Mouse (Mus musculus): ENCODE data around the gene Idnk. TPM values are rescaled to one million over a fixed set of nuclear protein-coding genes. Genes with fewer than 3 reads are reported as not detected.
"Not testable (repeated sequence)": the region's sequence is repeated elsewhere in the genome, so short reads cannot be mapped to it uniquely, and the experiment has no call there.

Gene Idnk
- polyA plus RNA-seq, 1 experiment from 2014 or later: 43.2 TPM

DNA sequence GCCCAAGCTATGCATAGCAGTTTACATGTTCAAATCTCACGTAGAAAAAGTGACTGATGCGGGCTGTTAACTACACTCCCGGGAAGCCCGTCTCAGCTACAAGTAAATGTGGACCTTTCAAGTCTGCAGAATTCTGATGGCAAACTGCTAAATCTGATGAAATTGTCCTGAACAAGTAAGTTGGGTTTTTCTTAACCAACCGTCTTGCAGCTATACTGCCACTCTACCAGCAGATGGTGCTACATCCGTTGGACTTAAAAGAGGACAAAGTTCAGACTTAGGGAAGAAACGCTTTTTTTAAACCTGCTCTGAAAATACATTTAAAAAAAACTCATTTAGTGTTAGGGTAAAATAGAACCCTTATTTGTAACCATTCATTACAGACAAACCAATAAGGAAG lies 31.3 kb upstream of the Idnk start:
- Histone ChIP-seq H3K9me3 (no peaks in the 10 kb centered on the region), H3K4me1 (peaks cover 33% of the 10 kb centered on the region), H3K4me3 (peak overlapping the region; percentile 96), H3K27ac (replicated peaks) (no peak overlapping the region), H3K36me3 (replicated peaks) (peaks cover 27% of the 10 kb centered on the region), H3K27me3 (replicated peaks; ENCODE audit: low read depth, poor library complexity, severe bottlenecking) (no peaks in the 10 kb centered on the region)
- DNase-seq (ENCODE audit: low spot score): peak; percentile 48
- WGBS: 41% methylated on average over 7 of the region's 7 CpGs

DNA sequence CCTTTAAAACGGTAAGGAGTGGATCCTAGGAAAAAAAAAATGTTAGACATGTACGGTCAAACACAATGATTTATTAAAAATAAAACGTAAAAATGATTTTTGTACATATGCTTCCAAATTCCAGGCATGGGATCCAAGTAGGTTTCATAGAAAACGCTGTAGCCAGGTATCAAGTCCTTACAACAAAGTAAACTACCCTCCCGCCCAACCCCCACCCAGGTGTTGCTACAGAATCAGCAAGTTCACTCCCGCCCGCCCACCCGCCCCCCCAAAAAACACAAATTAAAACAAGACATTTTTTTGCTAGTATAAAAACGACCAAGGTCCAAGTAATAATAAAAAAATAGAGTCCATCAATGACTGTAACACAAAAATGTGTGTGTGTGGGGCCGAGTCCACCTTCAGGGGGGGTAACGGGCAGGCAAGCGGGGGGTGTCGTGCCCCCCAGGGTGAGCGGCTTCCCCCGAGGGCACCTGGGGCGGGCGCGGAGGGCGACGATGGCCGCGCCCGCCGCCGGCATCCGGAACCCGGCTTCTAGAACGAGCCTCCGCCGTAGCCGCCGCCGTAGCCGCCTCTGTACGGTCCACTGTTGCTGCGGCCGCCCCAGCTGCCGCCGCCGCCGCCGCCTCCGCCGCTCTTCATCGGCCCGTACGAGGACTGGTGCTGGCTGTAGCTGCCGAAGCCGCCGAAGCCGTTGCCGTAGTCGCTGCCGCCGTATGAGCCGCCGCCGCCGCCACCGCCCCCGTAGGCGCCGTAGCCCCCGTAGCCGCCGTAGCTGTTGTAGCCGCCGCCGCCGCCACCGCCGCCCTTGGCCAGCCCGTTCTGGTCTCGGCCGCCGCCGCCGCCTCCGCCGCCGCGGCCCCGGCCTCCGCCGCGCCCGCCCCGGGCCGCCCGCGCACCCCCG lies 30.3 kb upstream of the Idnk start:
- Histone ChIP-seq H3K9me3 (no peaks in the 10 kb centered on the region), H3K27ac (replicated peaks) (peak overlapping the region; percentile 100), H3K36me3 (replicated peaks) (peaks cover 27% of the 10 kb centered on the region), H3K4me3 (peak overlapping the region; percentile 96), H3K4me1 (peaks cover 33% of the 10 kb centered on the region), H3K27me3 (replicated peaks; ENCODE audit: low read depth, poor library complexity, severe bottlenecking) (no peaks in the 10 kb centered on the region)
- peak; percentile 51 for DNase-seq (ENCODE audit: low spot score)
- WGBS: under 1% methylated on average over 91 of the region's 92 CpGs

DNA sequence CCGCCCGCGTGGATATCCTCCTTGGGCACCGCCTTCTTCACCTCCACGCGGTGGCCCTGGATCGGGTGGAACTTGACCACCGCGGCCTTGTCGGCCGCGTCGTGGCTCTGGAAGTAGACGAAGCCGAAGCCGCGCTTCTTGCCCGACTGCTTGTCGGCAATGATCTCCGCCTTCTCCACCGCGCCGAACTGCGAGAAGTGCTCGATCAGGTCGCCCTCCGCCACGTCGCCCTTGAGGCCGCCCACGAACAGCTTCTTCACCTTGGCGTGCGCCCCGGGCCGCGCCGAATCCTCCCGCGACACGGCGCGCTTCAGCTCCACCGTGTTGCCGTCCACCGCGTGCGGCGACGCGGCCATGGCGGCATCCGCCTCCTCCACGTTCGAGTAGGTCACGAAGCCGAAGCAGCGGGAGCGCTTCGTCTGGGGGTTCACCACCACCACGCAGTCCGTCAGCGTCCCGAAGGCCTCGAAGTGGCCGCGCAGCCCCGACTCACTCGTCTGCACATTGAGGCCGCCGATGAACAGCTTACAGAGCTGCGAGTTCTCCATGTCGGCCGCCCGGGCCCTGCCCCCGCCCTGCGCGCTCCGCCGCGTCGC lies 29.6 kb upstream of the Idnk start:
- peaks cover 33% of the 10 kb centered on the region for H3K4me1 ChIP-seq
- no peak for DNase-seq (ENCODE audit: low spot score)
- under 1% methylated on average over 81 of the region's 81 CpGs for WGBS
- peaks cover 27% of the 10 kb centered on the region for H3K36me3 ChIP-seq (replicated peaks)
- peak overlapping the region; percentile 96 for H3K4me3 ChIP-seq
- H3K27ac ChIP-seq (replicated peaks): peak overlapping the region; percentile 100
- H3K27me3 ChIP-seq (replicated peaks; ENCODE audit: low read depth, poor library complexity, severe bottlenecking): no peaks in the 10 kb centered on the region
- H3K9me3 ChIP-seq: no peaks in the 10 kb centered on the region

DNA sequence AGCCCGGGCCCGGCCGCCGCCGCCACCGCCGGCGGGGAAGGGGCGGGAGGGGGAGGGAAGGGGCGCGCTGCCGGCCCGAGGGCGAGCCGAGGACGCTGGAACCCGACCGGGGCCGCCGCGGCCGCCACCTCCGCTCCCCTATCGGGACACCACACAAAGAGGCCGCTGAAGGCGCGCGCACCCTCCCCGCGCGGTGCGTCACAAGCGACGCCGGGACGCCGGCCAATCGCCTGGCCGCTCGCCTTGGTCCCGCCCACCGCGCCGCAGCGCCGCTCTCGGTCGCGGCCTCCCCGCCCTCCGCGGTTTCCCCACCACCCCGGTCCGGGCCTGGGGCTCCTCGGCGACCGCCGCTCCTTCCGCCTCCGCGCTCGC lies 29.1 kb upstream of the Idnk start, which contains the start of gene Hnrnpa0:
Hnrnpa0 (minus strand) TSS at position 161 of the 372 bp plus-strand sequence.
- Histone ChIP-seq H3K4me1 (peaks cover 33% of the 10 kb centered on the region), H3K4me3 (peak within 1 kb of the TSS; percentile 96), H3K9me3 (no peaks in the 10 kb centered on the region), H3K27ac (replicated peaks) (peak within 1 kb of the TSS; percentile 100), H3K27me3 (replicated peaks; ENCODE audit: low read depth, poor library complexity, severe bottlenecking) (no peaks in the 10 kb centered on the region), H3K36me3 (replicated peaks) (peaks cover 27% of the 10 kb centered on the region)
- under 1% methylated on average over 62 of the region's 62 CpGs for WGBS
- peak; percentile 96 for DNase-seq (ENCODE audit: low spot score)

DNA sequence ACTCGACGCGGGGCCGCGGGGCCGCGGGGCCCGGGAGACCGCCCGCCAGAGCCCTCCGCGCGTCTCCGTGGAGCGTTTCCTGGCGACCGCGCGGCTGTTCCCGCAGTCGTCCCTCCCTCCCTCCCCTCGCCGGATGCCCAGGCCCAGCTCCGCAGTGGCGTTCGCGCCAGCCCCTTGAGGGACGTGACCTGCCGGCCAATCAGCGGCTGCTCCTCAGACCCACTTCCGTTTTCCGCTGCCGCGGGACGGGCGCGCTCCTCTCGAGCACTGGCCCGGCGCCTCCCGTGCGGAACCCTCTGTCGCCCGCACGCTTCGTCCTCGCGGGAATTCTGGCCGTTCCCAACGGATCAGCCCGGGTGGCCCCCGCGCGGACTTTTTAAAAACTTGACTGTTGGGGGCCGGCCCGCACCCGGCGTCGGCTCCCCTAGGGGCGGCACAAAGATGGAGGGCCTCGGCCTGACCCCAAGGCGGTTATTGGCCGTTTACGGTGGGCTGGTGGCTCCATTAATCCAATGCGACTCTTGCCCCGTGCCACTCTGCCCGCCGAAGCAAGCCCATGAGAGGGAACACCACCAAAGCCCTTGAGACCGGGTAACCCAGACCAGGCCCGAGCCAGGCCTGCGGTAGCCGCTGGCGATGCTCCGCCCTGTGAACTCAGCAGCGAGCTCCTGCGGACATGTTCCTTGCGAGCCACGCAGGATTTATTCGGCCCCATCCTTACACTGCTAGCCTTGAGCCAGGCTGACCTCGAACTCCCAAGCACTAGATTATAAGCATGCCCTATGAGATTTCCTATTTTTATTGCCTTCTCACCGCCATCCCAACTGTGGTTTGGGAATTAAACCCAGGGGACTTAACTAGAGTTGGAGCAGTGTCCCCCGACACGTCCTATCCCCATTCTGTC lies 28.4 kb upstream of the Idnk start:
- Histone ChIP-seq H3K9me3 (no peaks in the 10 kb centered on the region), H3K27ac (replicated peaks) (peak overlapping the region; percentile 100), H3K4me1 (peaks cover 31% of the 10 kb centered on the region), H3K27me3 (replicated peaks; ENCODE audit: low read depth, poor library complexity, severe bottlenecking) (no peaks in the 10 kb centered on the region), H3K36me3 (replicated peaks) (peaks cover 27% of the 10 kb centered on the region), H3K4me3 (peak overlapping the region; percentile 96)
- peak; percentile 96 for DNase-seq (ENCODE audit: low spot score)
- WGBS: under 1% methylated on average over 83 of the region's 83 CpGs

DNA sequence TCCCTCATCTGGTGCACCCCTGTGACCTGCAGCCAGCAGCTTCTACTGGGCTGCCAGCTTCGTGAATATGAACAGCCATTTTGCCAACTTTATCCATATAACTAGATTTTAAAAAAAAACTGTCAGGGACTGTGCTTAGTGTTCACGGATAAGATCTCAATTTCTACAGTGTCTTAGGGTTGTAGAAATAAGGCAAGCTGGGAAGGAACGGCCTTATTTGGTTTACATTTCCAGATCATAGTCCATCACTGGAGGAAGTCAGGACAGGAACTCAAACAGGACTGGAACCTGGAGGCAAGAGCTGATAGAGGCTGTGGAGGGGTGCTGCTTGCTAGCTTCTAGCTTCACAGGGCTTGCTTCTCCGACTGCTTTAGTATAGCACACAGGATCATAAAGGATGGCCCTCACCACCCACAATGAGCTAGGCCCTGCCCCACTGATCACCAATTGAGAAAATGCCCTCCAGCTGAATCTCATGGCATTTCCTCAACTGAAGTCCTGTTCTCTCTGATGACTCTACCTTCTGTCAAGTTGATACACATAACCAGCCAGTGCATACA lies 27.7 kb upstream of the Idnk start:
- 37% methylated on average over 4 of the region's 4 CpGs for WGBS
- peaks cover 23% of the 10 kb centered on the region for H3K4me1 ChIP-seq
- no peaks in the 10 kb centered on the region for H3K27me3 ChIP-seq (replicated peaks; ENCODE audit: low read depth, poor library complexity, severe bottlenecking)

DNA sequence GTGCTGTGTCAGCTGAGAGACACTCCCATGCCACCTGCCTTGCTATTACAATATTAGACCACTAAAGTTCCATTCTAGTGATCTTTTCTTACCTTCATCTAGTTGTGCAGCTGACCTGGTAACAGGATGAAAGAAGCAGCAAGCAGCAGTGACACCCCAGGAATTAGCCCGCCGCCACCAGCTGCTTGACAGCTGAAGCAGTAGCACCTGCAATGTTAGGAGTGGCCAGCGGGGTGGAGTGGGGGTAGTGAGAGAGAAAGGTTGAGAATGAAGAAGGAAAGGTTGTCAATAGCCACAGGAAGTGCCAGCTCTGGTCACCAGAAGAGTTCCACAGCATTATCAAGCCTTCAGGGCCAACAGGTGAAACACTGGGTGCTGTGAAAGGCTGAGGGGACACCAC lies 25.8 kb upstream of the Idnk start:
- no peak overlapping the region for H3K4me3 ChIP-seq
- H3K4me1 ChIP-seq: peaks cover 12% of the 10 kb centered on the region
- H3K27ac ChIP-seq (replicated peaks): no peak overlapping the region
- H3K27me3 ChIP-seq (replicated peaks; ENCODE audit: low read depth, poor library complexity, severe bottlenecking): no peaks in the 10 kb centered on the region
- WGBS: 45% methylated on average over 3 of the region's 3 CpGs
- H3K36me3 ChIP-seq (replicated peaks): peaks cover 8% of the 10 kb centered on the region
- H3K9me3 ChIP-seq: peaks cover 7% of the 10 kb centered on the region; the same call in 1 of the 2 replicates
- no peak for DNase-seq (ENCODE audit: low spot score)

More for the DNA sequence above, 27.7 kb upstream of the Idnk start:
- Histone ChIP-seq H3K4me3 (peak overlapping the region; percentile 96), H3K9me3 (no peaks in the 10 kb centered on the region), H3K36me3 (replicated peaks) (peaks cover 24% of the 10 kb centered on the region), H3K27ac (replicated peaks) (peak overlapping the region; percentile 100)
- DNase-seq (ENCODE audit: low spot score): no peak

DNA sequence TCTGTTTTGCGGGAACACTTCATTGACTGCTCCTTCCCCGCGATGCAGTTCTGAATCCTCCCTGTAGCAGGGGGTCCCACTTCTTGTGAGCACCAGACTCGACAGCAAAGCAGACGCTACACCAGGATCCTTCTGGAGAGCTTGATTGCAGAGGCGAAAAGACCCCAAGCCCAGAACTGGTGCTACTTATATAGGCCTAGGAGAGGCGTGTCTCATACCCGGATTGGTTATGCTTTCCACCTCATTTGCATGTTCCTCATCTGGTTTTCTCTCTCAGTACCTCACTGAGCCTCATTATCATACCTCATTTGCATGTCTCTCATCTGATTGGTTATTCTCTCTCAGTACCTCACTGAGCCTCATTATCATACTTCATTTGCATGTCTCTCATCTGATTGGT lies 10.8 kb upstream of the Idnk start:
- not testable (repeated sequence) for H3K27me3 ChIP-seq (replicated peaks; ENCODE audit: low read depth, poor library complexity, severe bottlenecking); H3K4me3 ChIP-seq; H3K27ac ChIP-seq (replicated peaks); DNase-seq (ENCODE audit: low spot score); H3K36me3 ChIP-seq (replicated peaks); H3K9me3 ChIP-seq
- H3K4me1 ChIP-seq: peaks cover 12% of the 10 kb centered on the region
- 95% methylated on average over 8 of the region's 8 CpGs for WGBS

DNA sequence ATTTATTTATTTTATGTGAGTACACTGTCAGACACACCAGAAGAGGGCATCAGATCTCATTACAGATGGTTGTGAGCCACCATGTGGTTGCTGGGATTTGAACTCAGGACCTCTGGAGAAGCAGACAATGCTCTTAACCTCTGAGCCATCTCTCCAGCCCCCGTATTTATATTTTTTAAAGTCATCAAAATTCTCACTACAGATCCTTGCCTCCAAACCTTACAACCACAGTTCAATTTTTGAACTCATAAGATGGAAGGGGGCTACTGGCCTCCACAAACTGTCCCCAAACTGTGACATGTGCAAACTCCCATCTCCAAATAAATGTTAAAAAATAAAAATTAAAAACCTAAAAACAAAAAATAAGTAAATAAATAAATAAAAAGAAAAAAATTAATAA lies 9.7 kb upstream of the Idnk start:
- Histone ChIP-seq H3K4me1 (peaks cover 12% of the 10 kb centered on the region), H3K27ac (replicated peaks) (no peak overlapping the region), H3K4me3 (no peak overlapping the region), H3K36me3 (replicated peaks) (no peaks in the 10 kb centered on the region), H3K27me3 (replicated peaks; ENCODE audit: low read depth, poor library complexity, severe bottlenecking) (no peaks in the 10 kb centered on the region), H3K9me3 (peaks cover 4% of the 10 kb centered on the region; the same call in 1 of the 2 replicates)
- WGBS: 82% methylated on average over 1 of the region's 1 CpGs
- DNase-seq (ENCODE audit: low spot score): no peak

DNA sequence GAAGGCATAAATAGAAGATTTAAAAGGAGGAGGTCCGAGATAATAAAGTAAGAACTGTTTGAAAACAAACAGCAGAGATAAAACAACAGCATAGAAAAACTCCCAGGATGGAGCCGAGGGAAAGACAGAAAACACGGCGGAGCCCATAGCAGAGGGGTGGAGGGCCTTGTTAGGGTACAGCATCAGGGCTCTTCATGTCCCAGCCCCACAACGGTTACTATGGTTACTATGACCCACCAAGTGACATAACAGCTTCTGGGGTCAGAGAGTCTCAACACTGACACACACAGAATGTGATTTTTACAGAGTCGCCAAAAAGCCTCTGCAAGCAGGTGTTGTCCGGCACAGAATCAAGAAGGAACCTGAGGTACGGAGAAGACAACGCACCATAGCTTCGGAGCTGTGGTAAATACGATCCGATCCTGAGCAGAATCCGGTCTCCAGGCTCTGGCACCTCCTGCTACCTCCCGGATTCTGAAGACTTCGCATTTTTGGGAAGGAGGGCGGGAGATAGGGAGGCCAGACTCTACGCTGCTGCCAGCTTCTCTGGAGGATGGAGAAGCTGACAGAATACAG lies 9.1 kb upstream of the Idnk start:
- H3K27me3 ChIP-seq (replicated peaks; ENCODE audit: low read depth, poor library complexity, severe bottlenecking): no peaks in the 10 kb centered on the region
- DNase-seq (ENCODE audit: low spot score): peak; percentile 85
- peaks cover 12% of the 10 kb centered on the region for H3K4me1 ChIP-seq
- peaks cover 4% of the 10 kb centered on the region; the same call in 1 of the 2 replicates for H3K9me3 ChIP-seq
- H3K27ac ChIP-seq (replicated peaks): peak overlapping the region; percentile 10
- H3K36me3 ChIP-seq (replicated peaks): no peaks in the 10 kb centered on the region
- WGBS: under 1% methylated on average over 17 of the region's 17 CpGs
- peak overlapping the region; percentile 57 for H3K4me3 ChIP-seq

DNA sequence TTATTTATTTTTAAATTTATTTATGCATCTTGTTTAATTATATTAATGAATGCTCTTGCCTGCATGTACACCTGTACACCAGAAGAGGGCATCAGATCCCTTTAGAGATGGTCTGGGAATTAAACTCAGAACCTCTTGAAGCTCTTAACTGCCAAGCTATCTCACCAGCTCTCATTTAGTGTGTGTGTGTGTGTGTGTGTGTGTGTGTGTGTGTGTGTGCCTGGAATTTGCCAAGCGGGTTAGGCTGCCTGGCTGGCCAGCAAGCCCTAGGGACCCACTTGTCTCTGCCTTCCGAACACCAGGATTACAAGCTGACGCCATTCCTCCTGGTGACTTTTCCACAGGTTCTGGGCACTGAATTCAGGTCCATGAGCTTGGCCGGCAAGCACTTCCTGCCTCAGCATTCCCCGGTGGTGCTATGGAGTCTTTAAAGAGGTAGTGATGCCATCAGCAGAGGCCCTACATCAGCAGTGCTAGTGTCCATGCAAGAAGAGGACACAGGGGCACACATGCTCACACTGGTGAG lies 8.4 kb upstream of the Idnk start:
- Histone ChIP-seq H3K27ac (replicated peaks) (no peak overlapping the region), H3K4me3 (peak overlapping the region; percentile 57), H3K9me3 (peaks cover 4% of the 10 kb centered on the region; the same call in 1 of the 2 replicates), H3K4me1 (peaks cover 12% of the 10 kb centered on the region), H3K27me3 (replicated peaks; ENCODE audit: low read depth, poor library complexity, severe bottlenecking) (no peaks in the 10 kb centered on the region), H3K36me3 (replicated peaks) (no peaks in the 10 kb centered on the region)
- 48% methylated on average over 5 of the region's 5 CpGs for WGBS
- peak; percentile 44 for DNase-seq (ENCODE audit: low spot score)
